ENCODE assay signal across 14 mouse cellular contexts in genomic region chr10:93201846-93202458, GRCm38 (mm10). TPM values are rescaled to one million over a fixed set of nuclear protein-coding genes. Genes with fewer than 3 reads are reported as not detected.
A peak's percentile ranks its signal among the peaks of the same experiment; 100 is the strongest.
DNase-seq lines count a peak whose midpoint lies in the region.
"Had no signal": no experiment of that assay in that cellular context is flagged by ENCODE, and none has a peak within 500 bp of the region (broad histone marks: within the 10 kb centered on the region; RNA-seq: fewer than 3 reads in every experiment).

No protein-coding gene starts in this region.

- peak; percentile 28 to 40 for DNase-seq in cerebellum, adult 18-20 months
- no peak for DNase-seq in cerebellum, adult 11 months
- DNase-seq in kidney, adult 8-10 months = peak; percentile 31 to 35
- no peak for DNase-seq in kidney, adult 18-20 months
- peak; percentile 76 for DNase-seq in brain, adult 2 months (ENCODE audit: low read depth, low spot score)
- DNase-seq in cerebellum, adult 9-11 months = peak; percentile 57
- DNase-seq in adrenal gland, postnatal 10 days = no peak
- DNase-seq in embryo, embryonic 9.5 days (ENCODE audit: extremely low spot score) = no peak
- DNase-seq: adrenal gland, postnatal 14 days; gastrocnemius, postnatal 10 days; layer of hippocampus, adult 9-11 months; lung, postnatal 36 days; thymus, adult 2 months; thymus, postnatal 36 days had no signal

RNA-seq across cellular contexts. Expression of gene Cdk17, which starts 41.3 kb away (rescaled TPM):
- total RNA-seq in adrenal gland, postnatal 10 days (2021) = 10 to 100 TPM; 37.3 to 38.7 TPM

Comparison
In these comparisons a context has a peak if more than half of its experiments do, and no peak if none do; other contexts are left out.
1. DNase-seq: peak in cerebellum, adult 18-20 months (2 of 2), kidney, adult 8-10 months (2 of 2), brain, adult 2 months (single experiment) and cerebellum, adult 9-11 months (single experiment); none in cerebellum, adult 11 months (single experiment), kidney, adult 18-20 months (single experiment), adrenal gland, postnatal 10 days (single experiment) and embryo, embryonic 9.5 days (single experiment).